Mouse (Mus musculus): ENCODE measurements around the gene Nnmt.

- TF ChIP-seq POLR2A (IDR thresholded peaks at IDR 0.05; ENCODE audit: low read depth, low read length) (no peak), CTCF (conservative IDR thresholded peaks at IDR 0.05; ENCODE audit: insufficient read depth, insufficient read length, low read depth, low read length) (no peak)
Observed at GRCm38 (mm10) chr9:48619268-48619667, 14.3 kb upstream of the Nnmt start.
